Mouse (Mus musculus) stomach, postnatal 0 days (tissue): ENCODE data around the gene Dpm1. TPM values are rescaled to one million over a fixed set of nuclear protein-coding genes. Genes with fewer than 3 reads are reported as not detected.

Experiments used
- ATAC-seq: fragments of 200-750 bp; cut with Nextera tagmentation; 2 replicates; pipeline ENCODE4 v1.8.0; 2017; ENCODE audit not compliant: low FRiP score, low TSS enrichment
- DNase-seq: peaks from one replicate; pipeline ENCODE4 v3.0.0-alpha.2; 2016; ENCODE audit warnings: low spot score
- H3K27ac ChIP-seq: fragments of 300-500 bp; sonication (generic); replicated peaks from 2 replicates; pipeline ENCODE4 v1.5.1; 2014; ENCODE audit warnings: mild to moderate bottlenecking, control low read depth
- H3K27me3 ChIP-seq: fragments of 300-500 bp; sonication (generic); 2 replicates; pipeline ENCODE4 v1.6.1; 2014; ENCODE audit warnings: low read length; ENCODE audit not compliant: control insufficient read depth, insufficient read depth
- H3K36me3 ChIP-seq: fragments of 300-500 bp; sonication (generic); 2 replicates; pipeline ENCODE4 v1.6.1; 2014; ENCODE audit warnings: low read length, mixed read lengths; ENCODE audit not compliant: control insufficient read depth, insufficient read depth
- H3K4me1 ChIP-seq: fragments of 300-500 bp; sonication (generic); replicated peaks from 2 replicates; pipeline ENCODE4 v1.6.1; 2014; ENCODE audit warnings: antibody characterized with exemption; ENCODE audit not compliant: control insufficient read depth, insufficient read depth
- H3K4me2 ChIP-seq: fragments of 300-500 bp; sonication (generic); replicated peaks from 2 replicates; pipeline ENCODE4 v1.6.1; 2014; ENCODE audit warnings: low read depth, mild to moderate bottlenecking, control low read depth, moderate library complexity
- H3K4me3 ChIP-seq: fragments of 300-500 bp; sonication (generic); 2 replicates; pipeline ENCODE4 v1.5.1; 2014; ENCODE audit warnings: low read depth, low read length, control low read depth
- H3K9ac ChIP-seq: fragments of 300-500 bp; sonication (generic); 2 replicates; pipeline ENCODE4 v1.6.1; 2014; ENCODE audit warnings: mild to moderate bottlenecking, low read length, control low read depth, mixed read lengths
- H3K9me3 ChIP-seq: fragments of 300-500 bp; sonication (generic); 2 replicates; pipeline ENCODE4 v1.6.1; 2016; ENCODE audit warnings: low read length; ENCODE audit not compliant: control insufficient read depth
- CTCF ChIP-seq: IDR thresholded peaks from 2 replicates; pipeline ENCODE4 v1.5.1; 2016; ENCODE audit warnings: antibody characterized with exemption, low read depth, mild to moderate bottlenecking, moderate library complexity
- EP300 ChIP-seq: optimal IDR thresholded peaks from 2 replicates; pipeline ENCODE3; 2016; ENCODE audit warnings: antibody characterized with exemption
- WGBS: fragments of 180-500 bp; shearing (Covaris S2); extraction: QIAGEN DNeasy Blood & Tissue Kit; methylation state at CpG from one replicate; pipeline ENCODE4 v1.1.7; 2014; 5-methylcytosine and 5-hydroxymethylcytosine counted together
- polyA plus RNA-seq: library from polyadenylated mRNA; unstranded; fragments of >200 nt; fragmentation: Nextera tagmentation; extraction: Ambion mirVana; gene quantifications from 2 replicates; pipeline ENCODE4 v1.2.1, GENCODE M21; 2015

Gene Dpm1
- polyA plus RNA-seq, 1 experiment from 2014 or later: 138 TPM

- Histone ChIP-seq H3K4me1 (peaks cover 12% of the 10 kb centered on the region; the same call in 1 of the 2 replicates), H3K27ac (no peak overlapping the region), H3K4me2 (peak overlapping the region; percentile 66), H3K36me3 (no peaks in the 10 kb centered on the region), H3K4me3 (peak overlapping the region; percentile 98), H3K27me3 (no peaks in the 10 kb centered on the region), H3K9me3 (no peaks in the 10 kb centered on the region), H3K9ac (peak overlapping the region; percentile 23; the same call in 1 of the 2 replicates)
- no peak for DNase-seq
- TF ChIP-seq EP300 (no peak), CTCF (peak; percentile 20)
- ATAC-seq: no peak
- 74% methylated on average over 8 of the region's 8 CpGs for WGBS
These were observed 25.9 kb downstream of the Dpm1 start for GRCm38 (mm10) chr2:168204476-168204999.

DNA sequence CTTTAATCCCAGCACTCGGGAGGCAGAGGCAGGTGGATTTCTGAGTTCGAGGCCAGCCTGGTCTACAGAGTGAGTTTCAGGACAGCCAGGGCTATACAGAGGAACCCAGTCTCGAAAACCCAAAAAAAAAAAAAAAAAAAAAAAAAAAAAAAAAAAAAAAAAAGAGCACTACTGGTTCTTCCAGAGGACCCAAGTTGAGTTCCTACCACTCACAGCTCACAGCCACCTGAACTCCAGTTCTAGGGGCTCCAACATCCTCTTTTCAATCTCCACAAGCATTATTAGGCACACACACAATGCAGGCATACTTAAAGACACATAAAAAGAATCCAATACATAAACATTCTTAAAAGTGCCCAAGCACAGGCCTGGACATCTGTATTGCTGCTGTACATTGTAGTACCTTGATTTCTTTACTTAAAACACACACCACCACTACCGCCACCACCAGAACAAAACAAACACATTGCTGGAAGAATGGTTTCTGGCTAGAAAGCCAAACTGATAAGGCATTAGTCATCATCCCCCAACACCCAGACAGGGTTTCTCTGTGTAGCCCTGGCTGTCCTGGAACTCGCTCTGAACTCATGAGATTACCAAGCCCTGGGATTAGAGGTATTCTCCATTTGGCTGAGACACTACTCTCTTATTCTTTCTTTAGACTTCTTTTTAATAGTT, 30.2 kb downstream of the Dpm1 start:
- peak; percentile 41; the same call in 1 of the 2 replicates for ATAC-seq
- no peak overlapping the region for H3K27ac ChIP-seq

GRCm38 (mm10) chr2:168199476-168199875, 30.9 kb downstream of the Dpm1 start:
- 0 out of 2 replicates have a peak overlapping the region, but pooled peaks have one; percentile 1 for H3K27ac ChIP-seq

More for the DNA sequence above, 30.2 kb downstream of the Dpm1 start:
- no peak overlapping the region for H3K9ac ChIP-seq
- no peaks in the 10 kb centered on the region for H3K36me3 ChIP-seq
- peak; percentile 31 for DNase-seq
- H3K4me2 ChIP-seq: no peak overlapping the region
- no peaks in the 10 kb centered on the region for H3K27me3 ChIP-seq
- TF ChIP-seq CTCF: no peak
- TF ChIP-seq EP300: no peak
- peaks cover 12% of the 10 kb centered on the region; the same call in 1 of the 2 replicates for H3K4me1 ChIP-seq
- 73% methylated on average over 5 of the region's 5 CpGs for WGBS
- H3K4me3 ChIP-seq: no peak overlapping the region
- no peaks in the 10 kb centered on the region for H3K9me3 ChIP-seq

GRCm38 (mm10) chr2:168198421-168198820, 32.0 kb downstream of the Dpm1 start:
- DNase-seq (no peak), ATAC-seq (0 out of 2 replicates have a peak, but pooled peaks have one; percentile 39)
- no peak overlapping the region for H3K4me3 ChIP-seq
- no peak overlapping the region for H3K9ac ChIP-seq
- H3K36me3 ChIP-seq: no peaks in the 10 kb centered on the region
- H3K4me2 ChIP-seq: no peak overlapping the region
- WGBS: 64% methylated on average over 1 of the region's 1 CpGs
- TF ChIP-seq EP300 (no peak), CTCF (no peak)
- no peaks in the 10 kb centered on the region for H3K9me3 ChIP-seq
- no peak overlapping the region for H3K27ac ChIP-seq
- no peaks in the 10 kb centered on the region for H3K27me3 ChIP-seq
- H3K4me1 ChIP-seq: peaks cover 11% of the 10 kb centered on the region; the same call in 1 of the 2 replicates

More at GRCm38 (mm10) chr2:168199476-168199875, 30.9 kb downstream of the Dpm1 start:
- no peak overlapping the region for H3K4me3 ChIP-seq
- ATAC-seq: no peak
- TF ChIP-seq EP300 (no peak), CTCF (no peak)
- H3K9me3 ChIP-seq: no peaks in the 10 kb centered on the region
- no peak for DNase-seq
- peaks cover 10% of the 10 kb centered on the region; the same call in 1 of the 2 replicates for H3K4me1 ChIP-seq
- no peaks in the 10 kb centered on the region for H3K27me3 ChIP-seq
- WGBS: 69% methylated on average over 4 of the region's 4 CpGs
- H3K4me2 ChIP-seq: 0 out of 2 replicates have a peak overlapping the region, but pooled peaks have one; percentile 5
- no peak overlapping the region for H3K9ac ChIP-seq
- H3K36me3 ChIP-seq: no peaks in the 10 kb centered on the region

DNA sequence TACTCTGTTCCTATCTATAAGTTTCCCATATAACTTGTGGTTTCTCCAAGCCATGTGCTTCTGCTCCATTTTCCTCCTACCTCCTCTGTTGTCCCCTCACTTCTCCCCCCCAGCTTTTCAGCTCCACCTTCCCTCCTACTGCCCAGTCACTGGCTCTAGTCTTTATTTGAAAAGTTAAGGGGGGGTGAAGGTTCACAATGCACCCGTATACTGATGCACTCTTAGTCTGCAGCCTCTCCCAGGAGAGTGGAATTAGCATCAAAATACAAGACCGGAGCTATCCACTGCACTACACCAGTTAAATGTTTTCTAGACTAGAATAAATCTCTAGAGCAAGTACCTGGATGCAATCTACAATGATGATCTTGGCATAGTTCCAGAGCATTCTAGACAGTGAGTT, 34.7 kb downstream of the Dpm1 start:
- TF ChIP-seq CTCF (no peak), EP300 (no peak)
- Histone ChIP-seq H3K36me3 (no peaks in the 10 kb centered on the region; the same call in 1 of the 2 replicates), H3K4me1 (peaks cover 5% of the 10 kb centered on the region; the same call in 1 of the 2 replicates), H3K4me2 (no peak overlapping the region), H3K27me3 (no peaks in the 10 kb centered on the region), H3K27ac (no peak overlapping the region), H3K9me3 (no peaks in the 10 kb centered on the region), H3K4me3 (no peak overlapping the region), H3K9ac (no peak overlapping the region)
- ATAC-seq (no peak), DNase-seq (no peak)
- 44% methylated on average over 2 of the region's 2 CpGs for WGBS

DNA sequence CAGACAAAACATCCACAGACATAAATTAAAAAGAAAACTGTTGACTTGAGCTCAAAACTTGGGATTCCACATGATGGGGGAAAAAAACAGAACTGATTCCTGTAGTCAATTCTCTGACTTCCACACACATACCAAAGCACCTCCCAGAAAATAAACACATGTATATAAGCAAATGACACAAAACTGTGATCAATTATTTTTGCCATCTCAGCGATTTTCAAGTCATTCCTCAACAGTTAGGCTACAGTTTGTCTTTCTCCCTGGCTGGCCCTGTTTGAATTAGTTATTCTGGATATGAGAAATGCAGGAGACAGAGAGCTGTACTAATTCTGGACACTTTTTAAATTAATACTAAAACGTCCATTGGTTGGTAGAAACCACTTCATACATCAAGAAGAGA, 36.7 kb downstream of the Dpm1 start:
- H3K9me3 ChIP-seq: no peaks in the 10 kb centered on the region
- ATAC-seq: no peak
- no peak overlapping the region for H3K27ac ChIP-seq
- TF ChIP-seq CTCF: no peak
- TF ChIP-seq EP300: no peak
- H3K4me2 ChIP-seq: no peak overlapping the region
- 33% methylated on average over 2 of the region's 2 CpGs for WGBS
- DNase-seq: no peak
- no peaks in the 10 kb centered on the region; the same call in 1 of the 2 replicates for H3K36me3 ChIP-seq
- no peak overlapping the region for H3K4me3 ChIP-seq
- H3K9ac ChIP-seq: no peak overlapping the region
- H3K4me1 ChIP-seq: peaks cover 7% of the 10 kb centered on the region; the same call in 1 of the 2 replicates
- no peaks in the 10 kb centered on the region for H3K27me3 ChIP-seq
